Mouse (Mus musculus) midbrain, embryonic 10.5 days (tissue): ENCODE measurements at regions not wholly inside any gene's neighbourhood (a gene's known extent, or its start where the extent isn't known, plus 50 kb on each side); places are given as distances from the start of the nearest gene placed in this dataset.

Source experiments
- DNase-seq: peaks from one replicate; pipeline ENCODE4 v3.0.0-alpha.2; 2017; ENCODE audit warnings: low spot score
- H3K27ac ChIP-seq: fragments of 300-500 bp; sonication (generic); replicated peaks from 2 replicates; pipeline ENCODE4 v1.5.1; 2016; ENCODE audit warnings: mild to moderate bottlenecking
- H3K27me3 ChIP-seq: fragments of 300-500 bp; sonication (generic); 2 replicates; pipeline ENCODE4 v1.6.1; 2016; ENCODE audit warnings: low read depth, mild to moderate bottlenecking; ENCODE audit not compliant: poor library complexity, severe bottlenecking
- H3K36me3 ChIP-seq: fragments of 300-500 bp; sonication (generic); 2 replicates; pipeline ENCODE4 v1.6.1; 2016; ENCODE audit warnings: mild to moderate bottlenecking, moderate library complexity
- H3K4me1 ChIP-seq: fragments of 300-500 bp; sonication (generic); 2 replicates; pipeline ENCODE4 v1.6.1; 2016
- H3K4me3 ChIP-seq: fragments of 300-500 bp; sonication (generic); 2 replicates; pipeline ENCODE4 v1.5.1; 2016; ENCODE audit warnings: mild to moderate bottlenecking, moderate library complexity
- H3K9me3 ChIP-seq: fragments of 300-500 bp; sonication (generic); replicated peaks from 2 replicates; pipeline ENCODE4 v1.6.1; 2016; ENCODE audit warnings: mild to moderate bottlenecking
- WGBS: fragments of 180-500 bp; shearing (Covaris S2); methylation state at CpG from one replicate; pipeline ENCODE4 v1.1.7; 2016; 5-methylcytosine and 5-hydroxymethylcytosine counted together

DNA sequence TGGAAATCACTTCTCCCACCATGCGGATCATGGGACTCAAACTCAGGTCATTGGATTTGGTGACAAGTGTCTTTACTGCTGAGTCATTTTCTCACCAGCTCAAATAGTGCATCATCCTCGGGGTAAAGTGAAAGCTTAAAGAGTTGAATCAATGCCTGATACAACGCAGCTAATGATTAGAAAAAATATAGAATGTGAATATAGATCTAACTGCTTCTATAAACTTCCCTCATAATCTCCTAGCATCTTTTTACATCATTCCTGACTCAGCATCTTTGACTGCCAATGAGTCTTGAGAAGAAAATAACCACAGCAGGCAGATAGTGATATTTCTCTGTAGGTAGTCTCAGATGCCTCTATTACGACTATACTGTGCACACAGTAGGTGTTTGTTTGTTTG, 640.0 kb downstream of the Lmo4 start:
- Histone ChIP-seq H3K27me3 (no peaks in the 10 kb centered on the region), H3K4me3 (no peak overlapping the region), H3K27ac (no peak overlapping the region), H3K36me3 (no peaks in the 10 kb centered on the region), H3K9me3 (no peaks in the 10 kb centered on the region), H3K4me1 (no peaks in the 10 kb centered on the region)
- no peak for DNase-seq
- WGBS, result 90% methylated on average over 4 of the region's 4 CpGs

DNA sequence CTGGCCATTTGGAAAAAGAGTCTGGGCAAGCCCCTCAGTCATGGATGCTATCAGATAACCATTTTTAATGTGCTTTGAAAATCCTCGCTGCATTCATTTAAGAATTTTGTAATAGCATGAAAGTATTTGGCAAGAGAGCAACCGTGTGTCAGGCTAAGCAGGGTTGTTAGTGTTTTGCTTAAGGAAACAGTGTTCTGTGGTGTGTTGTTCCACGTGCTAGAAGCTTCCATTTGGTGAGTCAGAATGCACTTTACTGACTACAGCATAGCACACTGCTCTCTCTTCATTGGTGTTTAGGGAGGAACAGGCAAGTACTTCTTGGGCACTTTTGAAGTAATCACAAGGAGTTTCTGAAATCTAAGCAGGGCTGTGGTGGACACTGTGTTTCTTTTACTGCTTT, 661.0 kb upstream of the Pkn2 start:
- DNase-seq, result no peak
- Histone ChIP-seq H3K4me1 (no peaks in the 10 kb centered on the region), H3K4me3 (no peak overlapping the region), H3K36me3 (no peaks in the 10 kb centered on the region), H3K27ac (no peak overlapping the region), H3K9me3 (no peaks in the 10 kb centered on the region), H3K27me3 (no peaks in the 10 kb centered on the region)
- whole genome bisulfite sequencing, result 85% methylated on average over 3 of the region's 3 CpGs

- Histone ChIP-seq H3K27me3 (no peaks in the 10 kb centered on the region), H3K4me3 (no peak overlapping the region), H3K27ac (no peak overlapping the region), H3K36me3 (no peaks in the 10 kb centered on the region), H3K9me3 (no peaks in the 10 kb centered on the region), H3K4me1 (no peaks in the 10 kb centered on the region)
- WGBS, result 79% methylated on average over 4 of the region's 4 CpGs
- no peak for DNase-seq
Observed at GRCm38 (mm10) chr3:143527982-143528381, 646.2 kb upstream of the Pkn2 start.

- H3K4me3 ChIP-seq, result no peak overlapping the region
- H3K27ac ChIP-seq, result no peak overlapping the region
- no peaks in the 10 kb centered on the region for H3K4me1 ChIP-seq
- no peak for DNase-seq
- no peaks in the 10 kb centered on the region for H3K9me3 ChIP-seq
- H3K27me3 ChIP-seq, result no peaks in the 10 kb centered on the region
- no peaks in the 10 kb centered on the region for H3K36me3 ChIP-seq
Observed at GRCm38 (mm10) chr3:143527274-143527673, 645.5 kb upstream of the Pkn2 start.

- H3K4me1 ChIP-seq, result no peaks in the 10 kb centered on the region
- no peaks in the 10 kb centered on the region for H3K27me3 ChIP-seq
- H3K9me3 ChIP-seq, result no peaks in the 10 kb centered on the region
- no peak for DNase-seq
- no peak overlapping the region for H3K4me3 ChIP-seq
- 82% methylated on average over 6 of the region's 6 CpGs for WGBS
- H3K36me3 ChIP-seq, result no peaks in the 10 kb centered on the region
- no peak overlapping the region for H3K27ac ChIP-seq
Observed at GRCm38 (mm10) chr3:143512517-143513249, 630.9 kb upstream of the Pkn2 start.

GRCm38 (mm10) chr3:143509531-143509930, 627.7 kb upstream of the Pkn2 start:
- H3K4me1 ChIP-seq, result no peaks in the 10 kb centered on the region
- H3K36me3 ChIP-seq, result no peaks in the 10 kb centered on the region
- H3K4me3 ChIP-seq, result no peak overlapping the region
- H3K27me3 ChIP-seq, result no peaks in the 10 kb centered on the region
- no peak overlapping the region for H3K27ac ChIP-seq
- DNase-seq, result no peak
- no peaks in the 10 kb centered on the region for H3K9me3 ChIP-seq
- WGBS, result 65% methylated on average over 5 of the region's 5 CpGs

DNA sequence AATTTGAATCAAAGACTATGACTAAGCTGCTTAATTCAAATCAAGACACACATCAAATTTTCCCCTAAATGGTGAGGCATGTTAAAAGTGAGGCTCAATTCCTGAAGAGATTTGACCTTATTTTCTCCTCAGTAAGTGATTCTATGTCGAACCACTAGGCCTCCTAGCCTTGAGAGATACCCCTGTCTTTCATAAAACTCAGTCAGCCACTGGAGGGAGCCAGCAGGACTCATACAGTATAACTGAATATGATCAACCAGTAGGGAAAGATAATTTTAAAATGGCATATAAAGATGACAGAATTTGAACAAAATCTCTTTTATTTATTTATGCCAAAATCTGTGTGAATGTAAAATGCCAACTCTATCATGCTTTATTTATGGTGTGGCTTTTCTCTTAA, 626.5 kb upstream of the Pkn2 start:
- Histone ChIP-seq H3K9me3 (no peaks in the 10 kb centered on the region), H3K27me3 (no peaks in the 10 kb centered on the region), H3K4me1 (no peaks in the 10 kb centered on the region), H3K27ac (no peak overlapping the region), H3K4me3 (no peak overlapping the region), H3K36me3 (no peaks in the 10 kb centered on the region)
- WGBS, result 71% methylated on average over 1 of the region's 1 CpGs
- no peak for DNase-seq

- Histone ChIP-seq H3K4me1 (no peaks in the 10 kb centered on the region), H3K36me3 (no peaks in the 10 kb centered on the region), H3K9me3 (no peaks in the 10 kb centered on the region), H3K27me3 (no peaks in the 10 kb centered on the region), H3K27ac (no peak overlapping the region), H3K4me3 (no peak overlapping the region)
- DNase-seq, result no peak
- WGBS, result 54% methylated on average over 2 of the region's 2 CpGs
Observed at GRCm38 (mm10) chr3:143501017-143501416, 619.2 kb upstream of the Pkn2 start.

GRCm38 (mm10) chr3:143495389-143495788, 613.6 kb upstream of the Pkn2 start:
- WGBS, result 91% methylated on average over 4 of the region's 4 CpGs
- Histone ChIP-seq H3K9me3 (no peaks in the 10 kb centered on the region), H3K27ac (no peak overlapping the region), H3K4me1 (no peaks in the 10 kb centered on the region), H3K36me3 (no peaks in the 10 kb centered on the region), H3K4me3 (no peak overlapping the region), H3K27me3 (no peaks in the 10 kb centered on the region)
- no peak for DNase-seq

DNA sequence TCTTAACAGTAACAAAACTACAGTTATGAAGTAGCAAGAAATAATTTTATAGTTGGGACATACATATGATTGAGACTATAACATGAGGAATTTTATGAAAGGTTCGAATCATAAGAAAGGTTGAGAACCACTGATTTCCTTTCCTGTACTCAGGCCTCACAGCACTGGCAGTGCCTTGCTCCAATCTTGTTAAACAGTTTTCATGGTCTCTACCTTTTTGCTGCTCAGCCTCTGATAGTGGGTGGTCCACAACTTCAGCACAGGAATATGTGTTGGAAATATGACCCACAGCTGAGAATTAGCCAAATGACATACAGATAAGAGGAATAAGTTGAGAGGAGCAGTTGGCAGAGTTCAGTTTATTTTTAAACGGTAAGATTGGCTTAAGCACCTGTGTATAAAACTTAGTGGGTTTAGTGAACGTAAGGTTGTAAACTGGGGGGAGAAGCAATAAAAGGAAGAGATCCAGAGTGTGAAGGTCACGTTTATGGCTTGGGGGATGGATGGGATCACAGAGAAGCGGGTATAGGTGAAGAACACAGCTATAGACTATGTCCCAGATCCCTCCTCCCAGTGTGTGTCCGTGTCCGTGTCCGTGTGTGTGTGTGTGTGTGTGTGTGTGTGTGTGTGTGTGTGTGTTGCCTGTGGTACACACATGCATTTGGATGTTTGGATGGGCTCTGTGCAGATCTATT, 596.3 kb upstream of the Pkn2 start:
- Histone ChIP-seq H3K4me1 (no peaks in the 10 kb centered on the region), H3K27me3 (no peaks in the 10 kb centered on the region), H3K9me3 (no peaks in the 10 kb centered on the region), H3K36me3 (no peaks in the 10 kb centered on the region), H3K27ac (no peak overlapping the region), H3K4me3 (no peak overlapping the region)
- DNase-seq, result no peak
- WGBS, result 85% methylated on average over 8 of the region's 8 CpGs

- 82% methylated on average over 5 of the region's 5 CpGs for WGBS
- no peak for DNase-seq
- Histone ChIP-seq H3K27me3 (no peaks in the 10 kb centered on the region), H3K36me3 (no peaks in the 10 kb centered on the region), H3K4me3 (no peak overlapping the region), H3K4me1 (no peaks in the 10 kb centered on the region), H3K27ac (no peak overlapping the region), H3K9me3 (no peaks in the 10 kb centered on the region)
Observed at GRCm38 (mm10) chr3:143475461-143475860, 593.7 kb upstream of the Pkn2 start.

GRCm38 (mm10) chr3:143447005-143447709, 565.4 kb upstream of the Pkn2 start:
- no peak overlapping the region for H3K27ac ChIP-seq
- 79% methylated on average over 7 of the region's 7 CpGs for WGBS
- no peak overlapping the region for H3K4me3 ChIP-seq
- no peaks in the 10 kb centered on the region for H3K9me3 ChIP-seq
- H3K36me3 ChIP-seq, result no peaks in the 10 kb centered on the region
- no peaks in the 10 kb centered on the region for H3K4me1 ChIP-seq
- DNase-seq, result no peak
- H3K27me3 ChIP-seq, result no peaks in the 10 kb centered on the region

- WGBS, result 73% methylated on average over 6 of the region's 6 CpGs
- Histone ChIP-seq H3K27me3 (no peaks in the 10 kb centered on the region), H3K36me3 (no peaks in the 10 kb centered on the region), H3K4me1 (no peaks in the 10 kb centered on the region), H3K9me3 (no peaks in the 10 kb centered on the region), H3K27ac (no peak overlapping the region), H3K4me3 (no peak overlapping the region)
- DNase-seq, result no peak
Observed at GRCm38 (mm10) chr3:143417401-143417800, 535.6 kb upstream of the Pkn2 start.
